Mouse (Mus musculus): ENCODE measurements at regions not wholly inside any gene's neighbourhood (a gene's known extent, or its start where the extent isn't known, plus 50 kb on each side); places are given as distances from the start of the nearest gene placed in this dataset.

GRCm38 (mm10) chr7:137674596-137674995 lies 237.2 kb downstream of the Glrx3 start:
- TF ChIP-seq CTCF (IDR thresholded peaks at IDR 0.05; ENCODE audit: extremely low read depth, insufficient read length, insufficient replicate concordance, low read depth, low read length): no peak
- no peak for TF ChIP-seq POLR2A (IDR thresholded peaks at IDR 0.05; ENCODE audit: low read depth, low read length)

Measured in small intestine, adult 2 months (tissue).